In the genomic region with DNA sequence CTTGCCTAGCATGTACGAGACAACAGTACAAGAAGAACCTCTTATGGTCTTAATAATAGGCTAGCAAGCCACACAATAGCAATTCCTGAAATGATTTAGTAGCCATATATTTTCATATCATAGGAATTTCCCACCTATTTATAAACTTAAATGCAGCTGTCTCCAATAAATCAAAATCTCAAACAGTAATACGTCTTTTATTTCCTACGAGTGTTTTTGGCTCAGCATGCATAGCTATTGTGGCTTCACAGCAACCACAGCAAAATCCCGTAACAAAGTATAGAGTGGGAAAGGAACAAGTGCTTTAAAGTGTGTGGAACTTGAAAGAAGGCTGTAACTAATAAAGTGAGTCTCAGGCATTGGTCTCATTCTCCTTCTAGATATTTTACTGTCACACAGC, we compare ENCODE assay signal across 15 mouse cellular contexts.
"Had no signal": no experiment of that assay in that cellular context is flagged by ENCODE, and none has a peak within 500 bp of the region (broad histone marks: within the 10 kb centered on the region; RNA-seq: fewer than 3 reads in every experiment).

No protein-coding gene starts in this region.

- H3K27ac ChIP-seq: midbrain, embryonic 10.5 days; midbrain, embryonic 12.5 days; neural tube, embryonic 12.5 days; stomach, embryonic 15.5 days; stomach, postnatal 0 days had no signal

- H3K9me3 ChIP-seq: midbrain, embryonic 10.5 days; midbrain, embryonic 12.5 days; neural tube, embryonic 12.5 days; stomach, embryonic 15.5 days had no signal

- H3K4me2 ChIP-seq: lung, embryonic 14.5 days; midbrain, embryonic 12.5 days; neural tube, embryonic 12.5 days; stomach, embryonic 15.5 days had no signal

- H3K4me1 ChIP-seq: midbrain, embryonic 10.5 days; midbrain, embryonic 12.5 days; stomach, embryonic 15.5 days had no signal

- ATAC-seq: midbrain, embryonic 16.5 days had no signal

- H3K9ac ChIP-seq: lung, embryonic 14.5 days; midbrain, embryonic 12.5 days; neural tube, embryonic 12.5 days; stomach, embryonic 15.5 days had no signal

- DNase-seq: lung, adult 18-20 months; lung, embryonic 14.5 days; lung, postnatal 10 days; lung, postnatal 4 days; midbrain, embryonic 14.5 days; right cerebral cortex, postnatal 14 days; thymus, adult 2 months; thymus, postnatal 25 days; thymus, postnatal 4 days had no signal

- H3K27me3 ChIP-seq: midbrain, embryonic 12.5 days; neural tube, embryonic 12.5 days; stomach, embryonic 15.5 days had no signal

- H3K4me3 ChIP-seq: midbrain, embryonic 10.5 days; midbrain, embryonic 12.5 days; neural tube, embryonic 12.5 days; stomach, embryonic 15.5 days had no signal
